Mouse (Mus musculus) granulocyte monocyte progenitor cell, adult 5-6 weeks (primary cell): ENCODE measurements around the gene Gm48551. TPM values are rescaled to one million over a fixed set of nuclear protein-coding genes. Genes with fewer than 3 reads are reported as not detected.
A peak's percentile ranks its signal among the peaks of the same experiment; 100 is the strongest.

ENCODE experiments used
- ATAC-seq: replicated peaks from 2 replicates; pipeline ENCODE4 v1.8.0; 2016; ENCODE audit warnings: mild to moderate bottlenecking, moderate TSS enrichment, inconsistent platforms; ENCODE audit not compliant: poor library complexity, severe bottlenecking
- total RNA-seq, 2 experiments: library from RNA; stranded (forward) in 1 of 2; stranded (reverse) in 1 of 2; fragments of 200-712, 200-1000 nt in 1 of 2; fragments of >200 nt in 1 of 2; fragmentation: Nextera tagmentation in 1 of 2; gene quantifications; 2 replicates each; pipeline ENCODE4 v1.2.3; 2014 to 2017

The Gm48551 gene
- total RNA-seq (2014; fragmentation: Nextera tagmentation) = 4.0 TPM in 1 of 2 replicates, not detected in the other
- 0.30 TPM in 1 of 2 replicates, not detected in the other for total RNA-seq (2017)

DNA sequence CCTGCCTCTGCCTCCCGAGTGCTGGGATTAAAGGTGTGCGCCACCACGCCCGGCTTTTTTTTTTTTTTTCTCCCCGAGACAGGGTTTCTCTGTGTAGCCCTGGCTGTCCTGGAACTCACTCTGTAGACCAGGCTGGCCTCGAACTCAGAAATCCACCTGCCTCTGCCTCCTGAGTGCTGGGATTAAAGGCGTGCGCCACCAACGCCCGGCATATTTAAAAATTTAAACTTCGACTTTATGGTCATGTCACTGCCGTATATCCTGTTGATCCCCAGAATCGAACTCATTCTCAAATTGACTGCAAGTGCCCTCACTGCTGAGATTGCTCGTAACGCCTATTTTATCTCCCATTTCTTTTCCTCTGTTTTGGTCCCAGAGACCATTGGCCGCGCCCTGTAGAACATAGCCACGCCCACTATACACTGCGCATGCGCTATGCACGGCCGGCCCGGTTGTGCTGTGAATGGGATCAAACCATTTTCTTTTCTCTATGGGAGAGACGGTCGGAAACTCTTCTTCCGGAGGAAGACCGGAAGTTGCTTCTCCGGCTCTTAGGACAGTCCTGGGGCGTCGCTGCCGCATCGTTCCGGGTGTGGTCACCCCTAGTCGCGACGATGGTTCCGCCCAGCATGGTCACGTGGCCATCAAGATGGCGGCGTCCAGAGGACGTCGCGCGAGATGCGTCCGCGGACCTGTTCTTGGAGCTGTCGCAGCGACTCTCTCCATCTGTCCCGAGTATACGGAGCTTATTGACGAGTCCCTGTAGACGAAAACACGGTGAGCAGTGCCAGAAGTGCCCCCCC, at the start of gene Gm48551, which contains the start of gene Dohh:
Gm48551 (plus strand) TSS at position 665 of the 803 bp plus-strand sequence.
Dohh (plus strand) TSS at position 627 of the 803 bp plus-strand sequence.
- peak; percentile 82 for ATAC-seq

- ATAC-seq = no peak
Measured at GRCm38 (mm10) chr10:81335393-81336340, 48.6 kb upstream of the Gm48551 start.

DNA sequence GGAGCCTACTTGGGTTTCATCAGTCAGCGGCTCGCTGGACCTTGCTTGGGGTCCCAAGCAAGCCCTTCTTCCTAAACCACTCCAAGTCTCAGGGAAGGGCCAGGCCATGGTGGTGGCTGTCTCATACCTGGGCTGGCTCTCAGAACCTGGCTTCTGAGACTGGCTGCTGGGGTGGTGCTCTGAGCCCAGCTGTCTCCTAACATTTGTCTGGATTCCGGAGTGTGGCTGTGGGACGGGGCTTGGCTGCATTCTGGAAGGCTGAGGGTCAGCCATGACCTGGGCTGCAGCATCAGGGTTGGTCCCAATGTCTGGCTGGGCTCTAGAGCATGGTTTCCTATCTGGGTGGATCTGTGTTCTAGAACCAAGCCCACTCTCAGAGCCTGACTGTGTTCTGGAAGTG, 47.7 kb upstream of the Gm48551 start:
- no peak for ATAC-seq

DNA sequence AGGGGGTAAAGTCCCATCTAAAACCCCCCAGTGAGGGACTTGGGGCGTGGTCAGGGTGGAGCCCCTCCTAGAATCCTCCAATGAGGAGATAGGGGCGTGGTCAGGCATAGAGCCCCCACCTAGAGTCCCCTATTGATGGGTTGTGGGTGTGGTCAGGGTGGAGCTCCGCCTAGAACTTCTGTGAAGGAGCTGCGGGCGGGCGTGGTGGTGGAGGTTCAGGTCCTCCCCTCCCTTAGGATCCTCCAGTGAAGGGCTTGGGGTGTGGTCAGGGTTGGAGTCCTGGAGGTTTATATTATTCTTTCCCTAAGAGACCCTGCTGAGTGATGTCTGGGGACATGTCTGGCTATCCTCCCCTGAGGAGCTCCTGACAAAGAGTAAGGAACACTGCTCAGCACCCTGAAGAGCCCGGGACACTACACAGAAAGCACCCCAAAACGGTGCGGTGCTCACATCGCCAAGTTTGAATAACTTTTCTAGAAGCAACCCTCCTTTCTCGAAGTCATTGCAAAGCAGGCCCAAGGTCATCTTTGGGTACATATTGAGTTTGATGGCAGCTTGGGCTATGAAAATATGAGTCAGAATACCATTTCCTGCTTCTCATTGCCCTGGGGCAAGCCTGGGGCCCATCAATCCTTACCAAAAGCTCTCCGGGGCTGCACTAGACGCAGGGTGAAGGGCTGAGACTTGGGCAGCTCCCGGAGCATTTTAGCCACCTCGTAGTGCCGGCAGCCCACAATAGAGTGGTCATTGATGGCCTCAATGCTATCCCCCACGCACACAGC, 43.5 kb upstream of the Gm48551 start:
- no peak for ATAC-seq

DNA sequence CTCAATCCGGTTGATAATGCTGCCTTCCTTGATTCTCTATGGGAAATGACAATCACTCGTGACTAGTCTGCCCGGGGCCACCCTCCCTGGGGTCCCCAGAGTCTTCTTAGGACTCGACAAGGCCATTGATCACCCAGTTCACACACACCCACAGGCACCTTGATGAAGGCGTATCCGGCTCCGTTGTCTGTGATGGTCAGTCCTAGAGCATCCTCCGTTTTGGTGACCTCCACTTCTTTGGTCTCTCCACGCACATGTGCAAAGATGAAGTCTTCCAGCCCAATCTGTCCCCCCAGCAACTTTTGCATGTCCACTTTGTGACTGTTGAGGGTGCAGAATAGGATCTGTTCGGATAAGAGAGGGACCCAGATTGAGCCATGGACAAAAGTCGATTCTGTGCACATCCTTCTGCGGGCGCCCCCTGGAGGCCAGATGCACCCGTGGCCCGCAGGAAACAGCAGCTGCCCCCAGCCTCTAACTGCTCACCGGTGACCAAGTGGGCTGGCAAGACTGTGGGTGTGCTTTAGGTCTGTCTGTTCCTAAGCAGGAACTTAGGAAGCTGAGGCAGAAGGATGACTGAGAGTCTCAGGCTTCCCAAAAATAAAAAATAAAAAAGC, 42.8 kb upstream of the Gm48551 start:
- peak; percentile 49; the same call in 1 of the 2 replicates for ATAC-seq

DNA sequence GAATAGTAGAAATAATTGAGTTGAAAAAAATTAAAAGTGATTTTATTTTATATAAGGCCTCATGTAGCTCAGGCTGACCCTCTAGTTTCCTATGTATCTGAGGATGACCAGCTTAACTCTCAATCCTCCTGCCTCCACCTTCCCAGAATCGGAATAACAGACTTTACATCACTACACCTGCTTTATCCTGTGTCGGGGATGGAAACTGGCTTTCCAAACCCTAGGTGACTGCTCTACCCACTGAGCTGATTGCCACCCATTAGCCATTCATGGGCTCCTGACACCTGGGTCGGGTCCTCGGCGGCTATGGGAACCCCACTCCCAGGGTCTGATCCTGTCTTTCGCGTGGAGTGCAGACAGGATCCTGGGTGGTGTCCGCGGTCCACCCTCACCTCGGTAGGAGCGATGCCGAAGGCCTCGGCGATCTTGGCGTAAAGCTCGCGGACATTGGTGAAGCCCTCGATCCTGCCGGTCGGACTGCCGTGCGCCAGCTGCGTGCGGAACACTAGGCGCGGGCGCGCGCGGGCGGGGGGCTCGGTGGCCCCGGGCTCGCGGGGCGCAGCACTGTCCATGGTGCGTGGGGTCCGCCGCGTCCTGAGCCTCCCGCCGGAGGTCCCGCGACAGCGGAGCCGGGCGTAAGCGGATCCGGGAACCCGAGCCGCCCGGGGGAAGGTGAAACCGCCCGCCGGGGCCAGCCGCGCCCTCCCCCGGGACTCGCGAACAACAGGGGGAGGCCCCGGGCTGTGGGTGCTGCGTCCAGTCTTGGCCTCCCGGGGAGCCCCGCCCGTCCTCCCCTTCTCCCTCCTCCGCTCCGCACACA, 41.4 kb upstream of the Gm48551 start, which contains the start of gene Gipc3:
Gipc3 (minus strand) TSS at position 581 of the 820 bp plus-strand sequence.
- peak; percentile 13; the same call in 1 of the 2 replicates for ATAC-seq

GRCm38 (mm10) chr10:81344421-81345161, 39.7 kb upstream of the Gm48551 start:
- ATAC-seq = no peak

- no peak for ATAC-seq
Measured at GRCm38 (mm10) chr10:81345162-81345534, 39.1 kb upstream of the Gm48551 start.

GRCm38 (mm10) chr10:81346453-81347067, 37.7 kb upstream of the Gm48551 start:
- peak; percentile 53 for ATAC-seq

- peak; percentile 22 for ATAC-seq
Measured at GRCm38 (mm10) chr10:81349146-81349545, 35.1 kb upstream of the Gm48551 start.

DNA sequence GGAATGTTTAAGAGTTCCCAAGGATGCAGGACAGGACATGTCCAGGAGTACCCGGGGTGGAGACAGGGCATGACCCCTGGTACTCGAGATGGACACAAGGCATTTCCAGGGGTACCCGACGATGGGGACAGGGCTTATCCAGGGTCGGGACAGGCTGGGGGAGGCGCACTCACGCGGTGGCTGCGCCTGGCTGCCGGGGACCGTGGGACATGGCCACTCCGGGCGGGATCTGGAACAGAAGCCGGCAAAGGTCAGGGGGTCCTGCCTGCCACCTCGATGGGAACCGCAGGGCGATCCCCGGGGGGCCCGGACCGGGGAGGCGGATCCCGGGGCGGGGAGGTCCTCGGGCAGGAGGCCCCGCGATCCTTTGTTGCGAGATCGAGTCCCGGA, 34.3 kb upstream of the Gm48551 start:
- no peak for ATAC-seq

GRCm38 (mm10) chr10:81350351-81351063, 33.8 kb upstream of the Gm48551 start, which contains the start of gene Hmg20b:
Gene Hmg20b, minus strand, starts transcription at chr10:81350480.
- peak; percentile 83 for ATAC-seq

- ATAC-seq = peak; percentile 25
Measured at GRCm38 (mm10) chr10:81351678-81352291, 32.5 kb upstream of the Gm48551 start.

DNA sequence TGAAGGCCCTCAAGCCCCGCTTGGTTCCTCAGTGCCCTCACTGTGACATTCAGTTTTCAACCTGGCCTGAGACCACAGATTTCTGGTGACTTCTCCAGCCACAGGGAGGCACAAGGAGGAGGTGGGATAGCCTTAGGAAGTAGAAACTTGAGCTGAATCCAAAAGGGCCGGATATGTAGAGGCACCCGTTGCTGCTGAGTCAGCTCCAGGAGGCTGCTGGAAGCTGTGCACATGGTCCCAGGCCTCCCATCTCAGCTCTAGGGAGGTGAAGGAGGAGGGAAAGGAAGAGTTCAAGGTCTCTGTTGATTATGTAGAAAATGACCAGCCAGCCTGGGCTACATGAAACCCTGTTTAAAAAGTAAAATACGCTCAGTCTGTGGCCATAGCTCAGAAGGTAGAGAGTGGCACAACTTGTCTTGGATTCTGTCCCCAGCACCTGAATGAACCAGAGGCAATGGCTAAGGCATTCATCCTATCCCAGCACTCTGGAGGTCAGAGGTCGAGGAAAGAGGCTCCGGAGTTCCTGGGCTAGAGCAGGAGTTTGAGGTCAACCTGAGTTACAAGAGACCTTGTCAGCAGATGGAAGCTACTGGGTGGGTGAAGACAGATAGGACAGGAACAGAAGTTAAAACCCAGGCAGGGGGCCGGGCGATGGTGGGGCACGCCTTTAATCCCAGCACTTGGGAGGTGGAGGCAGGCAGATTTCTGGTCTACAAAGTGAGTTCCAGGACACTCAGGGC, 29.4 kb upstream of the Gm48551 start:
- no peak for ATAC-seq

- no peak for ATAC-seq
Measured at GRCm38 (mm10) chr10:81355533-81355932, 28.7 kb upstream of the Gm48551 start.
